Mouse (Mus musculus) brain, embryonic 18.5 days (tissue): ENCODE measurements around the gene Lin52.
"Not testable (repeated sequence)": the region's sequence is repeated elsewhere in the genome, so short reads cannot be mapped to it uniquely, and the experiment has no call there.

Experiments
- DNase-seq: peaks from one replicate; pipeline ENCODE4 v3.0.0-alpha.2; 2012; ENCODE audit warnings: low read depth, low spot score

Gene Lin52

GRCm38 (mm10) chr12:84533706-84534486 lies 82.7 kb downstream of the Lin52 start:
- no peak for DNase-seq

GRCm38 (mm10) chr12:84539537-84539936 lies 88.3 kb downstream of the Lin52 start:
- DNase-seq: not testable (repeated sequence)

- no peak for DNase-seq
These were observed 90.3 kb downstream of the Lin52 start for GRCm38 (mm10) chr12:84541391-84541958.

GRCm38 (mm10) chr12:84546028-84546427 lies 94.8 kb downstream of the Lin52 start:
- no peak for DNase-seq

GRCm38 (mm10) chr12:84546577-84547085 lies 95.4 kb downstream of the Lin52 start:
- DNase-seq: no peak

GRCm38 (mm10) chr12:84548251-84548650 lies 97.0 kb downstream of the Lin52 start:
- DNase-seq: no peak

- DNase-seq: no peak
These were observed 104.0 kb downstream of the Lin52 start for GRCm38 (mm10) chr12:84555218-84555617.

GRCm38 (mm10) chr12:84562558-84562957 lies 111.3 kb downstream of the Lin52 start:
- DNase-seq: no peak

GRCm38 (mm10) chr12:84567576-84567975 lies 116.4 kb downstream of the Lin52 start:
- no peak for DNase-seq

- no peak for DNase-seq
These were observed 118.2 kb downstream of the Lin52 start, which contains the start of gene Vsx2 for GRCm38 (mm10) chr12:84569336-84569970. TSS of gene Vsx2 (plus strand) at chr12:84569762.

- DNase-seq: no peak
These were observed 118.9 kb downstream of the Lin52 start for GRCm38 (mm10) chr12:84569976-84570693.

- no peak for DNase-seq
These were observed 119.6 kb downstream of the Lin52 start for GRCm38 (mm10) chr12:84570694-84571415.

- DNase-seq: no peak
These were observed 120.5 kb downstream of the Lin52 start for GRCm38 (mm10) chr12:84571466-84572340.

GRCm38 (mm10) chr12:84572341-84572720 lies 121.1 kb downstream of the Lin52 start:
- no peak for DNase-seq

- DNase-seq: no peak
These were observed 121.9 kb downstream of the Lin52 start for GRCm38 (mm10) chr12:84573094-84573493.

GRCm38 (mm10) chr12:84577768-84578439 lies 126.7 kb downstream of the Lin52 start:
- DNase-seq: no peak

GRCm38 (mm10) chr12:84578440-84578770 lies 127.2 kb downstream of the Lin52 start:
- DNase-seq: no peak

GRCm38 (mm10) chr12:84581285-84581684 lies 130.1 kb downstream of the Lin52 start:
- DNase-seq: no peak

GRCm38 (mm10) chr12:84589825-84590761 lies 138.9 kb downstream of the Lin52 start:
- DNase-seq: peak; percentile 42
